16 mouse cellular contexts compared by ENCODE assay signal in genomic region chr4:148171261-148171660, GRCm38 (mm10). TPM values are rescaled to one million over a fixed set of nuclear protein-coding genes. Genes with fewer than 3 reads are reported as not detected.
"Had no signal": no experiment of that assay in that cellular context is flagged by ENCODE, and none has a peak within 500 bp of the region (broad histone marks: within the 10 kb centered on the region; RNA-seq: fewer than 3 reads in every experiment).

No protein-coding gene starts in this region.

- H3K4me3 ChIP-seq: liver, embryonic 13.5 days; liver, embryonic 15.5 days; lung, embryonic 15.5 days; megakaryocyte, embryonic 14.5 days; midbrain, embryonic 12.5 days; neural tube, embryonic 12.5 days; stomach, embryonic 15.5 days had no signal

- H3K36me3 ChIP-seq: liver, embryonic 13.5 days; liver, embryonic 15.5 days; lung, embryonic 15.5 days; midbrain, embryonic 12.5 days; neural tube, embryonic 12.5 days; stomach, embryonic 15.5 days had no signal

- ATAC-seq: liver, postnatal 0 days; lung, postnatal 0 days had no signal

- H3K9ac ChIP-seq: liver, embryonic 13.5 days; liver, embryonic 15.5 days; liver, postnatal 0 days; lung, embryonic 15.5 days; midbrain, embryonic 12.5 days; neural tube, embryonic 12.5 days; stomach, embryonic 15.5 days had no signal

- H3K4me2 ChIP-seq: liver, embryonic 11.5 days; liver, embryonic 13.5 days; liver, embryonic 15.5 days; lung, embryonic 15.5 days; midbrain, embryonic 12.5 days; neural tube, embryonic 12.5 days; stomach, embryonic 15.5 days had no signal

- DNase-seq: liver, embryonic 13.5 days; thymus, adult 18-20 months had no signal

- H3K4me1 ChIP-seq: liver, embryonic 13.5 days; liver, embryonic 15.5 days; lung, embryonic 15.5 days had no signal

- H3K9me3 ChIP-seq: liver, embryonic 13.5 days; liver, embryonic 15.5 days; lung, embryonic 15.5 days; midbrain, embryonic 12.5 days; neural tube, embryonic 12.5 days; stomach, embryonic 15.5 days had no signal

- H3K27ac ChIP-seq: liver, embryonic 13.5 days; liver, embryonic 15.5 days; lung, embryonic 15.5 days; macrophage; midbrain, embryonic 12.5 days; neural tube, embryonic 12.5 days; stomach, embryonic 15.5 days had no signal

RNA-seq across cellular contexts. Expression of gene Fbxo2, which starts 10.8 kb away (rescaled TPM):
- total RNA-seq: megakaryocyte progenitor cell, adult 5-6 weeks; monocyte, adult 5-6 weeks; neutrophil, adult 5-6 weeks had no signal
- polyA plus RNA-seq: liver, postnatal 0 days; macrophage had no signal

RNA-seq across cellular contexts. Expression of gene Draxin, which starts 40.8 kb away (rescaled TPM):
- total RNA-seq: megakaryocyte progenitor cell, adult 5-6 weeks had no signal
- polyA plus RNA-seq: macrophage; thymus, postnatal 0 days had no signal
